Mouse (Mus musculus): ENCODE data around the gene Tpm3. TPM values are rescaled to one million over a fixed set of nuclear protein-coding genes. Genes with fewer than 3 reads are reported as not detected.

The Tpm3 gene
- total and polyA plus RNA-seq, 3 experiments: 205 to 274 (median 273) TPM

DNA sequence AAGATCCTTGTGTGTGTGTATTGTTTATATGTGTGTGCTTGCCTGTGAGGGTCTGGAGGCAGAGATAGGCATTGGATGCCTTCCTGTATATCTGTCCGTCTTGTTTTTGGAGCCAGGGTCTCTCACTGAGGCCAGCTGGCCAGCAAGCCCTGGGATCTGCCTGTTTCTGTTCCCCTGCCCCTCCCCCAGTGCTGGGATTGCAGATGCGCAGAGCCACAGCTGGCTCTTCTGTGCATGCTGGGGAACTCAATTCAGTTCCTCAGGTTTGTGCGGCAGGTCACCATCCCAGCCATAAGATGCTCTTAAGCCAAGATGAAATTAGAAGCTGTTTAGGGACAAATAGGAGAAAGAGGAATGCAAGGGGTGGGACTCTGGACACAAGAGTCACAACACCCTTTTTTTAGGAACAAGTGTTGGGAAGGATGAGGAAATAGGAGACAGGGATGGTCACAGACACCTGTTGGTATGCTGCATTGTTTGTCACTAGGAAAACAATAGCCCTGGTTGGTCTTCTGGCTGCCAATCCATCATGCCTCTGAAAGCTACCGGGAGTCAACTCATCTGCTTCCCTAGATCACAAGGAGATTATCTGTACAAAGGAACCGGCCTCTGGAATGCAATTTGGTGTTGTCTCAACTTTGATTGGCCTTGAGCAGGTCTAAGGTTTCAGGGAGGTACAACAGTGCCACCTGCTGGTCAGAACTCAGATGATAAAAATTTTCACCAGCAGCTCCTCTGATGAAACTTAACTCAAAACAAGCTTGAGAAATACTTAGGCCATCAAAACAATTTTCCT is 4.7 kb downstream of the Tpm3 start:
- H3K36me3 ChIP-seq (ENCODE audit: control insufficient read depth in 1 of 2, insufficient read depth in 2 of 2, low read length in 2 of 2): peaks cover 0 to 12% of the 10 kb centered on the region in 2 experiments; a peak in 2 of 4 replicates
- no peak overlapping the region for H3K9ac ChIP-seq (ENCODE audit: control insufficient read depth, low read depth, low read length, poor library complexity, severe bottlenecking)
- no peak overlapping the region for H3K27ac ChIP-seq (ENCODE audit: control insufficient read depth, low read depth, low read length)
- peak overlapping the region in 1 of 2 experiments; percentile 19; a peak in 1 of 4 replicates for H3K4me3 ChIP-seq (ENCODE audit: control insufficient read depth in 1 of 2, insufficient read depth in 1 of 2, low read depth in 2 of 2, low read length in 2 of 2)
- peak; percentile 95 for DNase-seq (ENCODE audit: low read depth, low spot score)
- H3K27me3 ChIP-seq (ENCODE audit: control insufficient read depth in 1 of 2, insufficient read depth in 2 of 2, low read length in 2 of 2): no peaks in the 10 kb centered on the region
- TF ChIP-seq POLR2A (IDR thresholded peaks at IDR 0.05; ENCODE audit: control insufficient read depth in 1 of 2, insufficient read depth in 1 of 2, low read depth in 1 of 2, low read length in 2 of 2, poor library complexity in 1 of 2): no peak
- TF ChIP-seq CTCF (IDR thresholded peaks at IDR 0.05 in 2 of 3, conservative IDR thresholded peaks at IDR 0.05 in 1 of 3; ENCODE audit: control insufficient read depth in 1 of 3, insufficient read depth in 1 of 3, low read depth in 2 of 3, low read length in 3 of 3, poor library complexity in 1 of 3, severe bottlenecking in 1 of 3): peak; percentile 89 to 99 (median 94)
- peak; percentile 45; the same call in 1 of the 2 replicates for TF ChIP-seq ETS1 (IDR thresholded peaks at IDR 0.05; ENCODE audit: low read depth, low read length)
- no peak for TF ChIP-seq KAT2A (conservative IDR thresholded peaks at IDR 0.05; ENCODE audit: low read depth, low read length)
- peak; percentile 97 for TF ChIP-seq RAD21 (IDR thresholded peaks at IDR 0.05; ENCODE audit: low read depth, low read length)
- no peak for TF ChIP-seq E2F4 (IDR thresholded peaks at IDR 0.05; ENCODE audit: borderline replicate concordance, low read depth, low read length)
- peak; percentile 88 for TF ChIP-seq ZC3H11A (IDR thresholded peaks at IDR 0.05; ENCODE audit: low read depth, low read length)
- TF ChIP-seq RCOR1 (IDR thresholded peaks at IDR 0.05; ENCODE audit: low read depth, low read length): no peak
- TF ChIP-seq POLR2AphosphoS2 (IDR thresholded peaks at IDR 0.05; ENCODE audit: low read length): no peak
- peak; percentile 81 for TF ChIP-seq SMC3 (IDR thresholded peaks at IDR 0.05; ENCODE audit: low read depth, low read length)
- 0 out of 2 replicates have a peak, but pooled peaks have one; percentile 61 for TF ChIP-seq MYC (IDR thresholded peaks at IDR 0.05; ENCODE audit: low read depth, low read length)
- TF ChIP-seq BHLHE40 (IDR thresholded peaks at IDR 0.05; ENCODE audit: borderline replicate concordance, low read depth, low read length): peak; percentile 41; the same call in 1 of the 2 replicates
- no peak for TF ChIP-seq GATA1 (IDR thresholded peaks at IDR 0.05; ENCODE audit: low read depth, low read length)
- TF ChIP-seq MEF2A (IDR thresholded peaks at IDR 0.05; ENCODE audit: extremely low read depth, insufficient replicate concordance, low read depth, low read length, poor library complexity, severe bottlenecking): no peak
- TF ChIP-seq ZNF384 (IDR thresholded peaks at IDR 0.05; ENCODE audit: low read depth, low read length): peak; percentile 59; the same call in 1 of the 2 replicates
- TF ChIP-seq SIN3A (IDR thresholded peaks at IDR 0.05; ENCODE audit: low read length): peak; percentile 89
- 0 out of 2 replicates have a peak, but pooled peaks have one; percentile 49 for TF ChIP-seq HCFC1 (IDR thresholded peaks at IDR 0.05; ENCODE audit: low read depth, low read length)
- no peak for TF ChIP-seq MAZ (IDR thresholded peaks at IDR 0.05; ENCODE audit: low read depth, low read length)
- H3K9me3 ChIP-seq (replicated peaks; ENCODE audit: insufficient read depth, low read length): no peaks in the 10 kb centered on the region
- peaks cover 9 to 19% of the 10 kb centered on the region in 2 experiments for H3K4me1 ChIP-seq (ENCODE audit: control insufficient read depth in 1 of 2, insufficient read depth in 2 of 2, low read length in 2 of 2)
- H3K79me2 ChIP-seq (ENCODE audit: control insufficient read depth, insufficient read depth, low read length, poor library complexity): peaks cover 20% of the 10 kb centered on the region

DNA sequence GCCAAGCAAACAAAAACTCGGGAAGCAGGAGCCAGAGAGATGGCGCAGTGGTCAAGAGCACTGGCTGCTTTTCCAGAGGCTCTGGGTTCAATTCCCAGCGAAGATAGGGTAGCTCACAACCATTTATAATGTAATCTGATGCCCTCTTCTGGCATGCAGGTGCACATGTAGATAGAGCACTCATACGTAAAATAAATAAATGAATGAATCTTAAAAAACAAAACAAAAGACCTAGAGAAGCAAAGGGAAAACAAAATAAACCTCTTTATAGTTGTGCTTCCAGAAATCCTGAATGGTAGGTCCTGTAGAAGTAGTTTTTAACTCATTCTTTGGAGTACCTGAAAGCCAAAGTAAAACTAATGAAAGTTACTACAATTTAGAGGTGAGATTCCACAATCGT is 5.8 kb downstream of the Tpm3 start:
- Histone ChIP-seq H3K4me3 (ENCODE audit: control insufficient read depth in 1 of 2, insufficient read depth in 1 of 2, low read depth in 2 of 2, low read length in 2 of 2) (peak overlapping the region; percentile 33 to 65), H3K79me2 (ENCODE audit: control insufficient read depth, insufficient read depth, low read length, poor library complexity) (peaks cover 31% of the 10 kb centered on the region)
- TF ChIP-seq MXI1 (IDR thresholded peaks at IDR 0.05; ENCODE audit: low read depth, low read length): no peak; the same call in 1 of the 2 replicates
- no peak for TF ChIP-seq NRF1 (IDR thresholded peaks at IDR 0.05; ENCODE audit: insufficient read depth, low read depth, low read length, poor library complexity, severe bottlenecking)
- TF ChIP-seq SIN3A (IDR thresholded peaks at IDR 0.05; ENCODE audit: low read length): peak; percentile 50; the same call in 1 of the 2 replicates
- no peak for TF ChIP-seq USF2 (IDR thresholded peaks at IDR 0.05; ENCODE audit: borderline replicate concordance in 1 of 2, insufficient read depth in 1 of 2, low read depth in 1 of 2, low read length in 2 of 2)
- no peak for TF ChIP-seq POLR2A (IDR thresholded peaks at IDR 0.05; ENCODE audit: control insufficient read depth in 1 of 2, insufficient read depth in 1 of 2, low read depth in 1 of 2, low read length in 2 of 2, poor library complexity in 1 of 2)
- no peak for TF ChIP-seq CHD2 (IDR thresholded peaks at IDR 0.05; ENCODE audit: low read length)
- peak in 1 of 3 experiments; percentile 44; a peak in 2 of 6 replicates for TF ChIP-seq CTCF (IDR thresholded peaks at IDR 0.05 in 2 of 3, conservative IDR thresholded peaks at IDR 0.05 in 1 of 3; ENCODE audit: control insufficient read depth in 1 of 3, insufficient read depth in 1 of 3, low read depth in 2 of 3, low read length in 3 of 3, poor library complexity in 1 of 3, severe bottlenecking in 1 of 3)
- TF ChIP-seq TCF12 (IDR thresholded peaks at IDR 0.05; ENCODE audit: low read depth, low read length): 0 out of 2 replicates have a peak, but pooled peaks have one; percentile 13
- TF ChIP-seq USF1 (IDR thresholded peaks at IDR 0.05; ENCODE audit: low read depth, low read length): no peak
- peak; percentile 7; the same call in 1 of the 2 replicates for TF ChIP-seq KAT2A (conservative IDR thresholded peaks at IDR 0.05; ENCODE audit: low read depth, low read length)
- no peak for TF ChIP-seq TBP (IDR thresholded peaks at IDR 0.05; ENCODE audit: low read depth, low read length)
- no peak for TF ChIP-seq POLR2AphosphoS5 (IDR thresholded peaks at IDR 0.05; ENCODE audit: borderline replicate concordance, low read depth, low read length)
- no peak for TF ChIP-seq GATA1 (IDR thresholded peaks at IDR 0.05; ENCODE audit: low read depth, low read length)
- no peak for TF ChIP-seq JUND (IDR thresholded peaks at IDR 0.05; ENCODE audit: low read depth, low read length)
- TF ChIP-seq RCOR1 (IDR thresholded peaks at IDR 0.05; ENCODE audit: low read depth, low read length): 0 out of 2 replicates have a peak, but pooled peaks have one; percentile 17

More for the DNA sequence above, 5.8 kb downstream of the Tpm3 start:
- H3K9me3 ChIP-seq (replicated peaks; ENCODE audit: insufficient read depth, low read length): no peaks in the 10 kb centered on the region
- H3K36me3 ChIP-seq (ENCODE audit: control insufficient read depth in 1 of 2, insufficient read depth in 2 of 2, low read length in 2 of 2): peaks cover 0 to 23% of the 10 kb centered on the region in 2 experiments; a peak in 2 of 4 replicates
- no peaks in the 10 kb centered on the region for H3K27me3 ChIP-seq (ENCODE audit: control insufficient read depth in 1 of 2, insufficient read depth in 2 of 2, low read length in 2 of 2)
- peaks cover 15 to 25% of the 10 kb centered on the region in 2 experiments for H3K4me1 ChIP-seq (ENCODE audit: control insufficient read depth in 1 of 2, insufficient read depth in 2 of 2, low read length in 2 of 2)
- H3K9ac ChIP-seq (ENCODE audit: control insufficient read depth, low read depth, low read length, poor library complexity, severe bottlenecking): peak overlapping the region; percentile 59
- peak; percentile 52 for DNase-seq (ENCODE audit: low read depth, low spot score)
- no peak overlapping the region for H3K27ac ChIP-seq (ENCODE audit: control insufficient read depth, low read depth, low read length)
